In genomic region chr9:43842921-43843577, GRCm38 (mm10) we compare ENCODE assay signal across 10 mouse cellular contexts.
DNase-seq lines count a peak whose midpoint lies in the region; ATAC-seq and TF ChIP-seq lines count a peak whose summit lies in the region.
"Had no signal": no experiment of that assay in that cellular context is flagged by ENCODE, and none has a peak within 500 bp of the region (broad histone marks: within the 10 kb centered on the region; RNA-seq: fewer than 3 reads in every experiment).

No protein-coding gene starts in this region.

- 10% methylated on average over 7 of the region's 8 CpGs for WGBS in hindbrain, embryonic 15.5 days
- WGBS in midbrain, embryonic 10.5 days = 5% methylated on average over 8 of the region's 8 CpGs
- WGBS in stomach, postnatal 0 days = 5% methylated on average over 6 of the region's 8 CpGs

- no peak overlapping the region for H3K9ac ChIP-seq in hindbrain, embryonic 15.5 days
- H3K9ac ChIP-seq in stomach, postnatal 0 days (ENCODE audit: low read length) = no peak overlapping the region
- H3K9ac ChIP-seq: liver, embryonic 13.5 days had no signal

- H3K4me2 ChIP-seq in hindbrain, embryonic 15.5 days = no peak overlapping the region
- no peak overlapping the region for H3K4me2 ChIP-seq in stomach, postnatal 0 days (replicated peaks; ENCODE audit: low read depth)
- H3K4me2 ChIP-seq: liver, embryonic 13.5 days had no signal

- H3K9me3 ChIP-seq in hindbrain, embryonic 15.5 days = no peaks in the 10 kb centered on the region
- no peaks in the 10 kb centered on the region for H3K9me3 ChIP-seq in midbrain, embryonic 10.5 days (replicated peaks)
- H3K9me3 ChIP-seq in stomach, postnatal 0 days (ENCODE audit: control insufficient read depth, low read length) = no peaks in the 10 kb centered on the region
- H3K9me3 ChIP-seq: liver, embryonic 13.5 days had no signal

- H3K4me1 ChIP-seq in hindbrain, embryonic 15.5 days (replicated peaks) = peaks cover 11% of the 10 kb centered on the region
- H3K4me1 ChIP-seq in midbrain, embryonic 10.5 days = peaks cover 44% of the 10 kb centered on the region
- H3K4me1 ChIP-seq in stomach, postnatal 0 days (replicated peaks; ENCODE audit: control insufficient read depth, insufficient read depth) = no peaks in the 10 kb centered on the region
- H3K4me1 ChIP-seq: liver, embryonic 13.5 days had no signal

- no peak for TF ChIP-seq EP300 in stomach, postnatal 0 days (optimal IDR thresholded peaks at IDR 0.05)

- H3K27ac ChIP-seq in hindbrain, embryonic 15.5 days (replicated peaks) = no peak overlapping the region
- H3K27ac ChIP-seq in midbrain, embryonic 10.5 days (replicated peaks) = peak overlapping the region; percentile 64
- H3K27ac ChIP-seq in stomach, postnatal 0 days (replicated peaks) = no peak overlapping the region
- H3K27ac ChIP-seq: liver, embryonic 13.5 days had no signal

- intact Hi-C loops in left cerebral cortex, postnatal 4 days (cut with DNase I) = no loop called here
- intact Hi-C loops in left cerebral cortex, postnatal 25 days (cut with DNase I) = no loop called here

- peaks cover 9% of the 10 kb centered on the region; the same call in 1 of the 2 replicates for H3K27me3 ChIP-seq in hindbrain, embryonic 15.5 days
- H3K27me3 ChIP-seq in midbrain, embryonic 10.5 days (ENCODE audit: low read depth, poor library complexity, severe bottlenecking) = peaks cover 71% of the 10 kb centered on the region
- no peaks in the 10 kb centered on the region for H3K27me3 ChIP-seq in stomach, postnatal 0 days (ENCODE audit: control insufficient read depth, insufficient read depth, low read length)

- no peak overlapping the region for H3K4me3 ChIP-seq in hindbrain, embryonic 15.5 days
- peak overlapping the region; percentile 24; the same call in 1 of the 2 replicates for H3K4me3 ChIP-seq in midbrain, embryonic 10.5 days
- no peak overlapping the region for H3K4me3 ChIP-seq in stomach, postnatal 0 days (ENCODE audit: low read depth, low read length)
- H3K4me3 ChIP-seq: liver, embryonic 13.5 days had no signal

- no peak for TF ChIP-seq CTCF in stomach, postnatal 0 days (IDR thresholded peaks at IDR 0.05; ENCODE audit: low read depth)

- ATAC-seq in hindbrain, embryonic 15.5 days (ENCODE audit: low FRiP score, low read depth) = peak; percentile 47; the same call in 1 of the 2 replicates
- ATAC-seq in stomach, postnatal 0 days (ENCODE audit: low FRiP score, low TSS enrichment) = peak; percentile 28; the same call in 1 of the 2 replicates

- H3K36me3 ChIP-seq in hindbrain, embryonic 15.5 days = no peaks in the 10 kb centered on the region
- no peaks in the 10 kb centered on the region for H3K36me3 ChIP-seq in midbrain, embryonic 10.5 days
- no peaks in the 10 kb centered on the region for H3K36me3 ChIP-seq in stomach, postnatal 0 days (ENCODE audit: control insufficient read depth, insufficient read depth, low read length)
- H3K36me3 ChIP-seq: liver, embryonic 13.5 days had no signal

- peak; percentile 82 for DNase-seq in left cerebral cortex, postnatal 4 days
- DNase-seq in left cerebral cortex, postnatal 25 days (ENCODE audit: low spot score in 2 of 2) = no peak
- DNase-seq in midbrain, embryonic 10.5 days (ENCODE audit: low spot score) = peak; percentile 44
- no peak for DNase-seq in stomach, postnatal 0 days (ENCODE audit: low spot score)
- no peak for DNase-seq in thymus, postnatal 10 days (ENCODE audit: low spot score in 2 of 2)
- no peak for DNase-seq in heart, adult 8-10 months (ENCODE audit: low spot score)
- no peak for DNase-seq in frontal cortex, postnatal 14 days (ENCODE audit: low spot score in 2 of 2)
- DNase-seq: liver, embryonic 13.5 days; right cerebral cortex, adult 18-20 months had no signal

Comparison
In these comparisons a context has a peak if more than half of its experiments do, and no peak if none do; other contexts are left out.
1. DNase-seq: peak in left cerebral cortex, postnatal 4 days (single experiment) and midbrain, embryonic 10.5 days (single experiment); none in left cerebral cortex, postnatal 25 days (0 of 2), stomach, postnatal 0 days (single experiment), thymus, postnatal 10 days (0 of 2), heart, adult 8-10 months (single experiment) and frontal cortex, postnatal 14 days (0 of 2).